Mouse (Mus musculus) megakaryocyte-erythroid progenitor cell, adult 5-6 weeks (primary cell): ENCODE results near the gene Chchd6. TPM values are rescaled to one million over a fixed set of nuclear protein-coding genes. Genes with fewer than 3 reads are reported as not detected.

Source experiments
- ATAC-seq: replicated peaks from 2 replicates; pipeline ENCODE4 v1.8.0; 2016; ENCODE audit warnings: mild to moderate bottlenecking, inconsistent platforms; ENCODE audit not compliant: severe bottlenecking, poor library complexity, low FRiP score, low TSS enrichment
- total RNA-seq, 2 experiments: library from RNA; stranded (forward) in 1 of 2; stranded (reverse) in 1 of 2; fragments of 200-1000, 215-1000 nt in 1 of 2; fragments of >200 nt in 1 of 2; fragmentation: Nextera tagmentation in 1 of 2; gene quantifications; 2 replicates each; pipeline ENCODE4 v1.2.3; 2014 to 2017

Chchd6 gene
- total RNA-seq, 2 experiments from 2014 or later = 7.0 to 16.1 TPM

DNA sequence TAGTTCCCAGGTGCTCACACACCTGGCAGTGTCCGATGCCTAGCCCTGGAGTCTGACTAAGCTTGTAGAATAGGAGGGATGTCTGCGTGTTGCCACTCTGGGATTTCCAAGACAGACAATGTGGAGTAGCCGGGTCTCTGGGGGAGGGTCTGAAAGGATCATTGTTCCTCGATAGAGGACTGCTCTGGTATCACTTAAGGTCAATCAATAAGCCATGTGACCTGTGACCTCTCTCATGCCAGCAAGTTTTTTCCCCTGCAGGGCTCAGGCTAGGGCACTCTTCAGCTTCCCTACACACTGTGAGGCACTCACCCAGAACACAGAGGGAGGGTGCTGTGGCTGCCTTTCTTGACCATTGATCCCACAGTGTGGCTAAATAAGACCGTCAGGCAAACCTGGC is 213.6 kb downstream of the Chchd6 start:
- no peak for ATAC-seq

DNA sequence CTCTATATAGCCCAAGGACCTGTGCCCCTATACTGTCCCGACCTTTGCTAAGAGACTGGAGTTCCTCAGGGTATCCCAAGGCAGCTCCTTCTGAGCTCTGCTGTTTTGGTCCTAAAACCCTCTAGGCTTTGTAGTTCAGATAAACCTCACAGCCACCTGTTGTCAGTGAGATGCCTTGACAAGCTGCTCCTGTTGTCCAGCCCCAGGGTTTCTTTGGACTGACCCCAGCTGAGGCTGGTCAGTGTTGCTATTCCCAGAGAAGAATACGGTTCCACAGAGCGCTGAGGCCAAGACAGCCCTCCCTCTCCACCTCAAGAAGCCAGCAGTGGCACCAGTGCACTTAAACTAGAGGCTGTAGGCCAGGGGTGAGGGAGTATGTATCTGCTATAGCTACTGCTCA is 214.3 kb downstream of the Chchd6 start:
- ATAC-seq = no peak

DNA sequence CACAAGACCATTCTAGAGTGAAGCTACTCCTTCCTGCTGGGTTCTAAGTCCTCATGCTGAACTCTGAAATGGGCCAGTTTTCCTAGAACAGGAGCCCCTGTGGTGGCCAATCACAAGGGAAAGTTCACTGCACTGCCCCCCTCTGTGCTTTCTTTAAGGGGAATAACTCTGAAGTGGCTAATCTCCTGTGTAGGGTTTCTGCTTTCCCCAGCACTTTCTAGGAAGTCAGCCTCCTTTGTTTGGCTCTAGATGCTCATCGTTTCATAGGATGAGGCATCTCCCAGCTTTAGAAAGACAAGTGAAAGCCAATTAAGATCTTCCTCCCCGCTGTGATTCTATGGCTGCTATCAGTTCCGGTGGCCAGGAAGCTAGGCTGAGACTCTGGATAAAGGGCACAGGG is 214.7 kb downstream of the Chchd6 start:
- ATAC-seq = no peak

DNA sequence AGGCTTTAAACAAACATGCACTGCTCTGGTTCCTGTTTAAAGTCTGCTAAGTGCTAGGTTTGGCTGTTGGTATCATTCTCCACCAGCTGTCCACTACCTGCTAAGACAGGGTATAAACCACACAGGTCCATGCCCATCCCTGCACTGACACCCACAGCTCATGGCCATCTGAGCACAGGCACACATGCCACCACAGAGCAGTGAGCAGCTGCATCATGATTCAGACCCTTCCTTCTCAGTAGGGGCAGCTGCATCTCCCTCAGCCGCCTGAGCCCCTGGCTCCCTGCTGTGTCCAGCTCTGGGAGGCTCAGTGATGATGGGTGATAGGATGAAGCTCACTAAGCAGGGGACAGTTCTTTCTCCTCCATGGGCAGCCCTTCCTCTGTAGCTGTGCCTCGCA is 217.2 kb downstream of the Chchd6 start:
- ATAC-seq = no peak

DNA sequence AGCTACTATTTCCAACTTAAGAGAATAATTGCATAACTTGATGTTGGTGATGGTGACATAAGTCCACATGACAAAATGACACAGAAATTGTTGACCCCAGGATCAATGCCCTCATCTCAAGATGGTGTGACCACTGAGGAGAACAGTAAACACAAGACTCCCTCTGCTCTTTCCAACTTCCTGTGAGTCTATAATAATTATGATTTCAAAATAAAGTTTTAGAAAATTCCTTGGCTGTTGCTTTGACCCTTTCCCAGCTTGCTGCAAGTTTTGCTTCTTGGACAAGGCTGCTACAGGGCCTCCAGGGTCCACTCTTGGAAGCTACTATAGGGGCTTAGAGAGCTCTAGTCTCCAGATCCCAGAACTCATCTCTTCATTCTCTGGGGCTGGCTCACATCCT is 226.6 kb downstream of the Chchd6 start:
- ATAC-seq = no peak

DNA sequence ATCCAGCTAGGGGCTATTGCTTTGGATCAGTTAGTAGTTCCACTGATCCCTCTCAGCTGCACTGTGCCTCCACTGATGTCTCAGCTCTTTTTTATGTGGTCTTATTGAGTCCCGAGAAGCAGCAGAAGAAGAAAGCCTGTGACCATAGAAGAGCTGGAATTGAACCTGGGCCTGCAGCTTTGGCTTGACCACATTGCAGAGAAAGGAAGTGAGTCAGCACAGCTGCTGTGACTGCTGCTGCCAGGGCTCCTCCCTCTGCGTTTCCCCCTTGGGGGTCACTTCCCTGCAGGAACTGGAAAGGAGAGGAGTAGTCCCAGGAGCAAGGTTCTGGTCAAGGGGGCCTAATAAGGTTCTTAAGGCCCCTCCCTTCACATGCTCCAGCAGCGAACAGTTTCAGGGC is 231.1 kb downstream of the Chchd6 start:
- ATAC-seq = no peak

DNA sequence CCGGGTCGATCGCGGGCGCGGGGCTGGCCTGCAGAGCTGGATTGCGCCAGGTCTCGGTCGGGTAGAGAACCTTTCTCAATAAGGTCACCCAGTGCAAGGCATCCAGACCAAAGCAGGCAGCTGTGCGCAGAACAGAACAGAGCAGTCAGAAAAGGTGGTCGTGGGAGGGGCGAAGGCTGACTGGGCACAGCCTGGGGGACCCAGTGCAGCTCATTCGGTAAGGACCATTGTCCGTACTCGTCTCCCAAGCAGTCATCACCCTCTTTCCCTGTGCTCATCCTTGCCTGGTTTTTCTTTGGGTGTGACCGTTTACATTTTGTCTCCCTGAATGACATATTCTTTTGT is 232.4 kb downstream of the Chchd6 start:
- no peak for ATAC-seq

DNA sequence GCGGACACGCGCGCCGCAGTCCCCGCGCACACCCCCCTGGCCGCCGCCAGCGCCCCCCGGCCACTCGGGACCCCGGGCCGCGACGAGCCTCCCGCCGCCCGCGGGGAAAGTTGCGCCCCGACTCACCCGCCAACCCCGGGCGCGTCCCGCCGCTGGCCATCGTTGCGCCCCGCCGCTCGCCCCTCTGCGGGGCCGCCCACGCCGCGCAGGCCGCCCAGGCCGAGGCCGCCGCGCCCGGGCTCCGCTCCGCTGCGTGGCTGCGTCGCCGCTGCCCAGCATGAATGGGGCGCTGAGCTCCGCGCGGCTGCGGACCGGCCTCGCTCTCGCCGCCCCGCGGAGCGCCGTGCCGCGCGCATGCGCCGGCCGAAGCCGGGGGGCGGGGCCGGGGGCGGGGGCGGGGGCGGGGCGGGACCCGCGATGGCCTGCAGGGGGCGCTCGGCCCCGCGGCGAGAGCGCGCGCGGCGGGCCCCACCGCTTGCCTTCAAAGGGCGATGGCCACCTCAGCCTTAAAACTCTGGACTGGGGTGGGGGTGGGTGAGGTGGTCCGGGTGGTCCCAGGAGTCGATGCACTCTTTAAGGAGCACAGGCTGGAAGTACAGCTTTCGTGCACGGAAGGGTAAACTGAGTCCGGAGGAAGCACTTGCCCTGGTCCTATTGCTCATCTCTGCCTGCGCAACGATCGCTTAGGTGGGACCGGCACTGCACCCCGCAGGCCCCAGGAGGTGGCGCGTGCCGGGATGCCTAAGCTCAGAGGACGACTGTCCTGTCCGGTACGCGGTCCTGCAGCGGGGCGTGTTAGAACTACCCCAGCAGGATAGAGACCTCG is 233.0 kb downstream of the Chchd6 start, which contains the start of gene Plxna1:
Gene Plxna1 (minus strand): TSS at position 340 of the 826 bp plus-strand sequence.
- peak; percentile 56 for ATAC-seq

DNA sequence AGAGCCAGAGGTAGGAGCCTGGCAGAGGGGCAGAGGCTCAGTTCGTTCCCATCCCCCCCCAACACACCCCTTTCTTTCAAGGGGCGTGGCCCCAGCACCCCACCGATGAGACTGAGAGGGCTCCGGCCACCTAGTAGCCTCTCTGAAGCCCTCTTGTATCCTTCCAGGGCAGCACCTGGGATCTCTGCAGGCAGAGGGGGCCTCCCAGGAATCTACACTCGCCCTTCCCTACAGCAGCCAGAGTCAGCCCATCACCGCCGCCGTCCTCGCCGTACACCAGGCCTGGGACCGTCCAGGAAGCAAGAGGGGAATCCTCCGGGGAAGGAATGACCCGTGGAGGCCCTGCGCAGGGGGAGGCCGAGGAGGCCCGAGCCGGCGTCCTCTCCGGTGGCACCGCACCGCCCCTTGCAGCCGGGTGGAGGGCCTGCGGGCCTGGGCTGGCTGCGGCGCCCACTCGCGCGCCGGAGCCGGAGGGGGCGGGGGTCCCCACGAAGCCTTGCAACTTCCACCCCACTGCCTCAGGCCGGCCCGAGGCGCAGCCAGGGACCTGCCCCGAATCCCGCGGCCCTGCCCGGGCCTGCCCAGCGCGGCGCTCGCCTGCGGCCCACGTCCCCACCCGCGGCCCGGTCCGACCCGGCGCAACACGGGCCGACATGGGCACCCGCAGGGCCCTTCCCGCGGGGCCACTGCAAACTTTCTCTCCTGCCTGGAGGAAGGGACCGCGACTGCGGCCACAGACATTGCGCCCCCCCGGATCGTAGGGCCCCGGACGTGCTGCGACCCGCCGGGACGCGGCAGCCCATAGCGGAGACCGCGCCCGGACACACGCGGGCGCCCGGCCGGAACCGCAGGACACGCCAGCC is 233.8 kb downstream of the Chchd6 start:
- no peak for ATAC-seq

DNA sequence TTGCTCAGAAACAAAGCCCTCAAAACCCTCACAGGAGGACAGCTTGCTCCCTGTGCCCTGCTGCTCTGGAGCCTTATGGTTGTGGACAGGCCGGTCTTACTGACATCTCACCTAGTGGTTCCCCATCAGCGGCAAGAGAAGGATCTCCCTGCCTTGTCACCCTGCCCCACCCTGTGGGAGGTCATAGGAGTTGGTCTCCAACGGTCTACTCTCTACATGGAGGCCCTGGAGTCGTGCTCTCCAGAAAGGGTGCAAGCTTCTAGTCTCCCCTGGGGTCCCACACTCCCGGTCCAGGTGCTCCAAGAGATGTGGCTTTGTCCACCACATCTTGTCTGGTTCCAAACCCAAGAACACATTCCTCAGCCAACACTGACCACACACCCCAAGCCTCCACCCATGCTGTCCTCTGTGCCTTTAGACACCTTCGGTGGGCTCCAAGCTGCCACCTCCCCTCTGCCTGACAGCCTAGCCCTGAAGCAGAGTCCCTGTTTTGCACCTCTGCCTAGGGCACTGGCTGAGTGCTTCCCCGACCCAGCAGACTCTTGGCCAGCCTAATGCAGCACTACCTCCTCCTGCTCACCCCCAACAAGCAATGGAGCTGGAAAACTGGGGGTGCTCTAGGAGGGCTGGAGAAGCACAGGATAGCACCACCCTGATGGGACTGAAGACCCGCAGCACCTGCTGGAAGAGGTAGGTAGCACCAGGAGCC is 234.6 kb downstream of the Chchd6 start:
- no peak for ATAC-seq

DNA sequence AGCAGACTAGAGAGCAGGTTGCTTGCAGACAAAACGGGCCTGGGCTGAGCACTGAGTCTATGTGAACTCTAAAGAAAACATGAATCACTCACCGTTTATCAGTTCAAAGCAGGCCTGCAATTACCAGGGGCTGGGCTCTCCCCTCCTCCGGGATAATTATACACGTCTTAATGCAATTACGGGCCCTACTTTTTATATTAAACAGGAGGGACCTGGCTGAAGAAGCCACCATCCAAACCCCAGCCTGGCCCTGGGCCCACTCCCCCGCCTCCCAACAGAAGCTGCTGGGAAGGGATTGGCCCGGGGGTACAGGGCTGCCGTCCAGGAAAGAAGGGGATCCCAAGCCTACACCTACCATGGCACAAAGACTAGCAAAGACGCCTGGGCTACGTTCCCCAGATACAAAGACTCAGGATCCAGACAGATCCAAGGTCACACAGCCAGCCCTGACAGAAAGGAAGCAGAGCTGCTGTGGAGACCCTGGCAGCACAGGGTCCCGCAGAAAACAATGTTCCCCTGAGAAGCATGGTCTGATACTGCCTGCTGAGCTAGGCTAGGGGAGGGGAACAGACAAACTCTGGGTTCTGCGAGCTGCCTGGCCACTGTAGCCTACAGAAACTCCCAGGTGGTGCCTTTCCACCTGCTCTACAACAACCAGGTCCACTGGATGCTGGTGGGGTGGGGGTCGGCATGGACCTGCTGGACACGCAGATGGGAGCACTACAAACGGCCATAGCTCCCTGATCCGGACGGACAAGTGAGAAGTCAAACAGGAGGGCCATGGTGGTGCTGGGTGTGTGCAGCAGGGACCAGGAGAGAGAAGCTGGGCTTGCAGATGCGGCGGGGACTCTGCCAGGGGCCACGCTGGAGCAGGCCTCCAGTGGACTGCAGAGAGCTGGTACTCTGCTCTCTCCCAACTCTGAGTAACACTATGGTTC is 235.4 kb downstream of the Chchd6 start:
- ATAC-seq = no peak

DNA sequence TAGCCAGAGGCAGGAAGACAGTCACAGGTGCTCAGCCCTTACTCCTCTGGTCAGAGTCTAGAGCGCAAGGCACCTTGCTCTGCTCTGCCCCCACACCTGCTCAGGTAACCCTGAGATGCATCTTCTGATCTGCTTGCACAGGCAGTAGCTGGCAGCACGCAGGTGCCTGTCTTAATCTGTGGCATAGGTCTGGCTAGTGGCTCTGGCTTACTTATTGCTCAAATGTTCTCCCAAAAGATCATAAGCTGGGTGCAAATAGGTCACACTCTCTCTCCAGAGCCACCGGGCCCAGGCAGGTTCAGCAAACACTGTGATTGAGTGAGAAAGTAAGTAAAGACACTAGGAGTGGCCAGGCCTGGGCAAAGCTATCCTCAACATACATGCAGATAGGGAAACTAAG is 236.3 kb downstream of the Chchd6 start:
- no peak for ATAC-seq

DNA sequence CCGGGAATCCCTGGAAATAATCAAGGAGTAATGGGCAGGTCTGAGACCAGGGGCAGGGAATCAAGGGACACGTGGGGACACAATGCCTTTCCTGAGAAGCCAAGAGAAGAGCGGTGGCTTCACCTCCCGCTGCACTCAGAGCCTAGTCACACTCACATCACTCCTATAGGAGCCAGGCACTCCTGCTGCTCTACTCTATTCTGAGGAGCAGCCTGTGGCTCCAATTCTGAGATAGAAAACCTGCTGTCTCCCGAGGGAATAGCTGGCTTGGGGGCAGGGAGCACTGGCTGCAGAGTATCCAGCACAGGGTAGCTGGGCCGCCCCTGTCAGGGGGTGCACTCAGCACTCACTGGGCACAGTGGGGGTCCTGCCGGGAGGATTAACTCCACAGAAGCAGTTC is 239.8 kb downstream of the Chchd6 start:
- no peak for ATAC-seq

DNA sequence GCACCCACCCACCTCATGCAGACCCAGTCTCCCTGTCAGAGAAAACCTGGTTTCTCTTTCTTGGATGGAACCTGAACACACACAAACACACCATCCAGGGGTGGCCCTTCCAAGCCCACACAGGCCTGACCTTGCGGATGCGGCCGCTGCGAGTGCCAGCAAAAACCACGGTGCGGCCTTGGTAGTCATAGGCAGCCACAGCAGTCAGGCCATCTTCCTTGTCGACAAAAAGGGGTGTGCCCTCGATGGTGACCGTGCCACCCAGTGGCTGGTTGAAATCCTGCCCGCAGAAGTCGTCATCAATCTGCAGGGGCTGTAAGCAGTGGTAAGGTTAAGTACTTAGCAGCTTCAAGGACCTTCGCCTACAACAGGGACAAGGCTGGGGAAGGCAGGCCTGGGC is 240.7 kb downstream of the Chchd6 start:
- ATAC-seq = no peak

DNA sequence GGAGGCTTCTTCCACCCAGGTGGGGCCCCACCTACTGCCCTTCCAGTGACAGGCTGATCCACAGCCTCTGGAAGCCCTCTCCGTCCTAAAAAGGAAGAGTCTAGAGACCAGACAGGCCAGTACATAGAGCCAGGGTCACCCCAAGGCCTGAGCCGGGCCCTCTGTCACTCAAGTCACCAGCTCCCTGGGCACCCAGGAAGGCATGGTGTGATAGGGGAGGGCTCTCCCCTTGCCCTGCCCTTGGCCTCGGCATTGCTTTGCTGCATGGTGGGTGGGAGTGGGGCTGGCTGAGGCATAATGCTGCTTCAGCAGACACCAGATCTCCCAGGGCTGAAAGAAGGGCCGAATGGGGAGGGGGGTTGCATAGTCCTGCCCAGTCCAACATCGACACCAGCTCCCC is 241.4 kb downstream of the Chchd6 start:
- no peak for ATAC-seq

DNA sequence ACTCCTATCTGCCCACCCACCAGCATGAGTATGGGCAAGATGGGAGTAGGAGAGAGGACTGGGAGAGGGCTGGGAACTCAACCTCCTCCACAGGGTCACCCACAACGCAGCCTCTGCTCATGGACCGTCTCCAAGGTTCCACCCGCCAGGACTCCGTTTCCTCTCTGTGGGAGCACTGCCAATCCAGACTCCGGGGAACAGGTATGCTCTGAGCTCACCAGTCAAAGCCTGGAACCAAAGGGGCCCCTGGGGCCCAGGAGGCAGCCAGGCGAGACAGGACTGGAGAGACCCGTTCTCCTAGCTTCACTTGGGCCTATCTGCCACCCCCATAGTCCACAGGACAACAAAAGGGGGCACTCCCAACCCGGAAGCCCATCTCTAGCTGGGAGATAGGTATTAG is 242.4 kb downstream of the Chchd6 start:
- ATAC-seq = no peak

DNA sequence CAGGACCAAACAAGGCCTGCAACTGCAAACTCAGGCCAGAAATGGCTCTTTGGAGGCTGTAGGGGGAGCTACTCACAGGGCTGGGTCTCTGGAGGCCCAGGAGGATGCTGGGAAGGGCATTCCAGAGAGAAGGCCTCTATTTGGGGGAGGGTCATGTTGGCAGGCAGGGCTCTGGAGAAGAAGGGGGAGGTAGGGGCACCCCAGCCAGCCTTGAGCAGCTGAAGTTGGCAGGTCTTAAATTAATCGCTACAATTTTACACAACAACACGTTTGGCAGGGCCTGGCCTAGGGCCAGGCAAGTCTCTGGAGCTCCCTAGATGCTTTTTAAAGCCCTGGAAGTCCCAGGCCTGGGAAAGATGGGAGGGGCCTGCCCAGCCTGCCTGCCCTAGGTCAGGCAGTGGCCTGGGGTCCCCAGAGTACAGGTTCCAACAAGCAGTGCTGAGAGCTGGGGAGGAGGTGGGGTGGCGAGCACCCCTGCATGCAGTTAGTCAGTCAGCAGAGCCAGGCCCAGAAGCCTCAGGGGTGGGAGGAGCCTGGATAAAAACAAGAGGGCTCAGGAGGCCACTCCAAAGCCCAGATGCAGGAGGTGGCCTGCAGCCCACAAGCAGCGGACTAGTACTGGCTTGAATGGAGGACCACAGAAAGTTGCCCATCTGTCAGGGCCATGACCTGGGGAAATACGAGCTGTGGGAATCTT is 243.9 kb downstream of the Chchd6 start:
- no peak for ATAC-seq

DNA sequence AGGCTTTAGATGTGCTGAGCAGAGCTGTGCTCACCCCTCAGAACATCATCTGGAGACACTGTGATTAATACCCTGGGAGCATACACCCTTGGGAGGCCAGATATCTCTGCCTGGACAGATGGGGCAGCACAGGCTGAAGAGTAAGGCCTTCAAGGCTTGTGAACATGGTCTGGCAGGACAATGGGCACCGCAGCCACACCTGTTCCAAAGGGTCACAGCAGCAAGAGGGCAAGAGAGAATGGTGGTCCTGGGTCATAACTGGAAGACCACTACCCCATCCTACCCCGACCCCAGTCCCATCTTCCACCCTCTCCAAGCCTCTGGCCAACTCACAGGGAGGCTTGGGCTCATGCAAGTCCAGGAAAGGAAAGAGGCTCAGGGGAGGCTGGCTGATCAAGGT is 244.9 kb downstream of the Chchd6 start:
- ATAC-seq = no peak
